Mouse (Mus musculus) forebrain, embryonic 14.5 days (tissue): ENCODE results near the gene Scamp4. TPM values are rescaled to one million over a fixed set of nuclear protein-coding genes. Genes with fewer than 3 reads are reported as not detected.
A peak's percentile ranks its signal among the peaks of the same experiment; 100 is the strongest.
"Not testable (repeated sequence)": the region's sequence is repeated elsewhere in the genome, so short reads cannot be mapped to it uniquely, and the experiment has no call there.

ENCODE experiments used
- ATAC-seq: fragments of 200-750 bp; cut with Nextera tagmentation; 2 replicates; pipeline ENCODE4 v1.8.0; 2017; ENCODE audit warnings: mild to moderate bottlenecking, moderate library complexity
- DNase-seq: peaks from one replicate; pipeline ENCODE4 v3.0.0-alpha.2; 2015; ENCODE audit warnings: low spot score
- H3K27ac ChIP-seq: fragments of 300-500 bp; sonication (generic); 2 replicates; pipeline ENCODE4 v1.5.1; 2014; ENCODE audit warnings: low read depth, mild to moderate bottlenecking, control low read depth, low read length, moderate library complexity
- H3K27me3 ChIP-seq: fragments of 300-500 bp; sonication (generic); replicated peaks from 2 replicates; pipeline ENCODE4 v1.6.1; 2014; ENCODE audit warnings: low read length, control low read depth, mixed read lengths; ENCODE audit not compliant: control insufficient read depth, insufficient read depth
- H3K36me3 ChIP-seq: fragments of 300-500 bp; sonication (generic); 2 replicates; pipeline ENCODE4 v1.6.1; 2014; ENCODE audit warnings: low read length, control low read depth; ENCODE audit not compliant: control insufficient read depth, insufficient read depth
- H3K4me1 ChIP-seq: fragments of 300-500 bp; sonication (generic); 2 replicates; pipeline ENCODE4 v1.6.1; 2014; ENCODE audit warnings: antibody characterized with exemption, low read length, control low read depth; ENCODE audit not compliant: control insufficient read depth, insufficient read depth
- H3K4me2 ChIP-seq: fragments of 300-500 bp; sonication (generic); 2 replicates; pipeline ENCODE4 v1.6.1; 2014; ENCODE audit warnings: mild to moderate bottlenecking, control low read depth, low read length
- H3K4me3 ChIP-seq: fragments of 300-500 bp; sonication (generic); 2 replicates; pipeline ENCODE4 v1.5.1; 2014; ENCODE audit warnings: low read depth, low read length, control low read depth
- H3K9ac ChIP-seq: fragments of 300-500 bp; sonication (generic); 2 replicates; pipeline ENCODE4 v1.6.1; 2014; ENCODE audit warnings: mild to moderate bottlenecking, low read length, control low read depth, moderate library complexity
- H3K9me3 ChIP-seq: fragments of 300-500 bp; sonication (generic); replicated peaks from 2 replicates; pipeline ENCODE4 v1.6.1; 2016; ENCODE audit warnings: low read length, control low read depth, mixed read lengths; ENCODE audit not compliant: control insufficient read depth
- WGBS: fragments of 180-500 bp; shearing (Covaris S2); extraction: QIAGEN DNeasy Blood & Tissue Kit; methylation state at CpG from one replicate; pipeline ENCODE4 v1.1.7; 2014; 5-methylcytosine and 5-hydroxymethylcytosine counted together
- polyA plus RNA-seq: library from polyadenylated mRNA; unstranded; fragments of >200 nt; fragmentation: Nextera tagmentation; extraction: Ambion mirVana; gene quantifications from 2 replicates; pipeline ENCODE4 v1.2.1, GENCODE M21; 2014

Scamp4 gene
- polyA plus RNA-seq, 1 experiment from 2014 or later, result 57.7 TPM

GRCm38 (mm10) chr10:80622661-80623456 is 20.2 kb downstream of the Scamp4 start, which contains the start of gene Csnk1g2:
TSS of gene Csnk1g2 (plus strand) at chr10:80622838.
- no peak for ATAC-seq

GRCm38 (mm10) chr10:80623457-80624191 is 21.0 kb downstream of the Scamp4 start:
- Histone ChIP-seq H3K9me3 (no peaks in the 10 kb centered on the region), H3K4me1 (peaks cover 14% of the 10 kb centered on the region), H3K4me2 (peak overlapping the region; percentile 99), H3K27ac (peak overlapping the region; percentile 68), H3K9ac (peak overlapping the region; percentile 93), H3K4me3 (peak overlapping the region; percentile 90), H3K36me3 (0 out of 2 replicates have a peak, but pooled peaks cover 4% of the 10 kb centered on the region), H3K27me3 (no peaks in the 10 kb centered on the region)
- ATAC-seq (no peak), DNase-seq (peak; percentile 13)
- 17% methylated on average over 15 of the region's 15 CpGs for WGBS

More at GRCm38 (mm10) chr10:80622661-80623456, 20.2 kb downstream of the Scamp4 start, which contains the start of gene Csnk1g2:
- peak within 1 kb of the TSS; percentile 90 for H3K4me3 ChIP-seq
- peak within 1 kb of the TSS; percentile 93 for H3K9ac ChIP-seq
- no peak for DNase-seq
- peak within 1 kb of the TSS; percentile 96 for H3K27ac ChIP-seq
- H3K27me3 ChIP-seq, result no peaks in the 10 kb centered on the region
- WGBS, result under 1% methylated on average over 62 of the region's 85 CpGs
- peaks cover 14% of the 10 kb centered on the region for H3K4me1 ChIP-seq
- H3K4me2 ChIP-seq, result peak within 1 kb of the TSS; percentile 99
- no peaks in the 10 kb centered on the region for H3K9me3 ChIP-seq
- H3K36me3 ChIP-seq, result 0 out of 2 replicates have a peak, but pooled peaks cover 4% of the 10 kb centered on the region

- Histone ChIP-seq H3K27ac (no peak overlapping the region), H3K9me3 (no peaks in the 10 kb centered on the region), H3K36me3 (0 out of 2 replicates have a peak, but pooled peaks cover 4% of the 10 kb centered on the region), H3K4me3 (no peak overlapping the region), H3K4me1 (peaks cover 14% of the 10 kb centered on the region), H3K27me3 (no peaks in the 10 kb centered on the region), H3K9ac (no peak overlapping the region), H3K4me2 (no peak overlapping the region)
- ATAC-seq, result no peak
- DNase-seq, result no peak
- 91% methylated on average over 4 of the region's 4 CpGs for WGBS
Observed at GRCm38 (mm10) chr10:80625764-80626163, 23.1 kb downstream of the Scamp4 start.

- Histone ChIP-seq H3K4me1 (peaks cover 10% of the 10 kb centered on the region), H3K27me3 (no peaks in the 10 kb centered on the region), H3K9ac (no peak overlapping the region; the same call in 1 of the 2 replicates), H3K4me2 (no peak overlapping the region), H3K9me3 (no peaks in the 10 kb centered on the region), H3K27ac (no peak overlapping the region), H3K36me3 (0 out of 2 replicates have a peak, but pooled peaks cover 4% of the 10 kb centered on the region), H3K4me3 (no peak overlapping the region)
- WGBS, result 71% methylated on average over 2 of the region's 2 CpGs
- no peak for DNase-seq
- no peak for ATAC-seq
Observed at GRCm38 (mm10) chr10:80627685-80628084, 25.0 kb downstream of the Scamp4 start.

- WGBS, result 86% methylated on average over 9 of the region's 9 CpGs
- Histone ChIP-seq H3K4me2 (no peak overlapping the region), H3K36me3 (peaks cover 4% of the 10 kb centered on the region), H3K4me3 (no peak overlapping the region), H3K4me1 (peaks cover 3% of the 10 kb centered on the region), H3K9ac (no peak overlapping the region), H3K27ac (no peak overlapping the region), H3K27me3 (no peaks in the 10 kb centered on the region), H3K9me3 (no peaks in the 10 kb centered on the region)
- DNase-seq, result no peak
- ATAC-seq, result no peak
Observed at GRCm38 (mm10) chr10:80628925-80629324, 26.3 kb downstream of the Scamp4 start.

GRCm38 (mm10) chr10:80635345-80635744 is 32.7 kb downstream of the Scamp4 start:
- WGBS, result 84% methylated on average over 6 of the region's 6 CpGs
- Histone ChIP-seq H3K4me1 (no peaks in the 10 kb centered on the region), H3K27me3 (no peaks in the 10 kb centered on the region), H3K4me2 (no peak overlapping the region), H3K27ac (no peak overlapping the region), H3K4me3 (no peak overlapping the region), H3K36me3 (peaks cover 64% of the 10 kb centered on the region), H3K9me3 (no peaks in the 10 kb centered on the region), H3K9ac (no peak overlapping the region)
- ATAC-seq (no peak), DNase-seq (no peak)

- H3K9me3 ChIP-seq, result no peaks in the 10 kb centered on the region
- no peak overlapping the region for H3K27ac ChIP-seq
- no peak overlapping the region for H3K9ac ChIP-seq
- H3K4me1 ChIP-seq, result no peaks in the 10 kb centered on the region
- H3K27me3 ChIP-seq, result no peaks in the 10 kb centered on the region
- H3K4me3 ChIP-seq, result no peak overlapping the region
- WGBS, result 93% methylated on average over 10 of the region's 10 CpGs
- no peak for ATAC-seq
- H3K36me3 ChIP-seq, result peaks cover 61% of the 10 kb centered on the region
- H3K4me2 ChIP-seq, result no peak overlapping the region
- DNase-seq, result no peak
Observed at GRCm38 (mm10) chr10:80646936-80647335, 44.3 kb downstream of the Scamp4 start.

GRCm38 (mm10) chr10:80649910-80650309 is 47.2 kb downstream of the Scamp4 start:
- H3K9ac ChIP-seq, ATAC-seq, H3K4me3 ChIP-seq, H3K9me3 ChIP-seq, H3K4me2 ChIP-seq, H3K27ac ChIP-seq, H3K4me1 ChIP-seq, H3K27me3 ChIP-seq, DNase-seq: not testable (repeated sequence)
- H3K36me3 ChIP-seq, result peaks cover 34% of the 10 kb centered on the region
- WGBS, result 92% methylated on average over 6 of the region's 6 CpGs
